Mouse (Mus musculus): ENCODE measurements around the gene Mpg.
A peak's percentile ranks its signal among the peaks of the same experiment; 100 is the strongest.
"Not testable (repeated sequence)": the region's sequence is repeated elsewhere in the genome, so short reads cannot be mapped to it uniquely, and the experiment has no call there.

Mpg gene

GRCm38 (mm10) chr11:32226124-32226871, at the start of gene Mpg:
Gene Mpg (plus strand): TSS chr11:32226505.
- DNase-seq (ENCODE audit: low read depth, low spot score), result peak; percentile 87

GRCm38 (mm10) chr11:32178506-32178905, 47.8 kb upstream of the Mpg start:
- DNase-seq (ENCODE audit: low read depth, low spot score), result no peak

- no peak for DNase-seq (ENCODE audit: low read depth, low spot score)
These were observed 45.1 kb upstream of the Mpg start for GRCm38 (mm10) chr11:32181246-32181645.

DNA sequence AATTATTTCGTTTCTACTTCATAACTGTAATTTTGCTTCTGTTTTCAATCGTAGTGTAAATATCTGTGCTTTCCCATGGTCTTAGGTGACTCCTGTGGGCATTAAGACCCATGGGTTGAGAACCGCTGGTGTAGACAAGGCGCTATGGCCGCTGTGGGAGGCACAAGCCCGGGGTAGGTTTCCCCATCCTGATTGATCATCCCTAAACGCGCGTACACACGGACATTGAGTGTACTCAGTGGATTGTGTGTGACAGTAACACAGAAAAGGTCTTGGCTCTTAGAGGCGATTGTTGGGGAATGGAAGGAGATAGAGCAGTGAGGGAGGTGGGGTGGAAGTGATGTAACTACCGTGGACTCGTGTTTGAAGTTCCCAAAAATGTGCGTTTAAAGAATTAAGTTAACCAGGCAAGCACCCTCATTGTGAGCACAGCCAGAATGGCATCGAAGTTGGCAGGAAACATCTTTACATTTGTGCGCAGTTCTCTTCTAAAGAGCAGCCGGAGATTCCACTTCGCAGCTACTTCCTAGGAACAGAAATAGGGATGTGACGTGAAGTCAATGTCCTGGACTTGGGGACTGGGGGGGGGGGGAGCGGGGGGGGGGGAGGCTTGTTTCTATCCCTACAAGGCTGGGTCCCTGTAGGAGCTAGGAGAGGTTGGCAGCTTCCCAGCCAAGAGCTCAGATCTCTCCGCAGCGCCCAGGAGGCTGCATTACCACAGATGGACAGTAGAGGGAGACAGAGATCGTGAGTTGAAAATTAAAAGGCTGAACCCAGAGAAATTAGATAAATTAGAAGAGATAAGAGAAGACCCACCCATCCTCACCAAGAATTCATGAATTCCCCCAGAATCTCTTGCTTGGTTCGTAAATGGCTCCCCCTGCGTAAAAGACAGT, 44.1 kb upstream of the Mpg start:
- DNase-seq (ENCODE audit: low read depth, low spot score), result peak; percentile 70

- no peak for DNase-seq (ENCODE audit: low read depth, low spot score)
These were observed 41.8 kb upstream of the Mpg start for GRCm38 (mm10) chr11:32184469-32184868.

GRCm38 (mm10) chr11:32186031-32186430, 40.3 kb upstream of the Mpg start:
- DNase-seq (ENCODE audit: low read depth, low spot score), result no peak

- DNase-seq (ENCODE audit: low read depth, low spot score), result peak; percentile 60
These were observed 39.0 kb upstream of the Mpg start for GRCm38 (mm10) chr11:32187256-32187655.

GRCm38 (mm10) chr11:32188881-32189280, 37.4 kb upstream of the Mpg start:
- no peak for DNase-seq (ENCODE audit: low read depth, low spot score)

DNA sequence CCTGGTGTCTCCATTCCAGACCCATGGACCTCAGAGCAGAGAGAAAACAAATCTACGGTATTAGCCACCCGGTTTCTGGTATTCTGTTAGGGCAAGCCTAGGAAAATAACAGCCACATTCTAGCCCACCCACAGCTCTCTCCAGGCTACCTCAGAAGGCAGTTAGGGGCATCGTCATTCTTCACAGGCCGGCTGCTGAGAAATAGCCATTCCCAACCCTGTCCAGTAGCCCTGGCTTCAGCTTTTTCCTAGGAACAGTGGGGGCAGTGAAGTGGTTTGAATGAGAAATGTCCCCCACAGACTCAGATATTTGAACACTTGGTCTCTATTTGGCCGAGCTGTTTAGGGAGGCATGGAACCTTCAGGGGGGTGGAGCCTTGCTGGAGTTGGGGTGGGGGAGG, 36.9 kb upstream of the Mpg start:
- no peak for DNase-seq (ENCODE audit: low read depth, low spot score)

GRCm38 (mm10) chr11:32190119-32190518, 36.2 kb upstream of the Mpg start:
- DNase-seq (ENCODE audit: low read depth, low spot score), result no peak

- no peak for DNase-seq (ENCODE audit: low read depth, low spot score)
These were observed 35.6 kb upstream of the Mpg start for GRCm38 (mm10) chr11:32190603-32191110.

DNA sequence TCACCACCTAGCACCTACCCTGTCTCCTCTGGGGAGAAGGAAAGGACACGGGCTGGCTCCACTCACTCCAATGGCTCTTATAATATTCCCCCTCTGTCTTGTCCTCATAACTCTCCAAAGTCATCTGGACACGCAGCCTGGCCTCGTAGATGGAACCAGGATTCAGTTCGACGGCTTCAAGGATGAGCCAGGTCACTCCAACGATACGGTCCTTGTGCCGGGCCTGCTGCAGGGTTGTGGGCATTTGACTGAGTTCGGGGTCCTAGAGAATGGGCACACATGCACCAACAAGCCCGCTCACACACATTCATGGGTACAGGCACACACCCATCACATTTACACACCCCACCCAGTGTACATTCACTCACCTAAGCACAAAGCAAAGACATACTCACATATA, 33.1 kb upstream of the Mpg start:
- DNase-seq (ENCODE audit: low read depth, low spot score), result no peak

GRCm38 (mm10) chr11:32194086-32194485, 32.2 kb upstream of the Mpg start:
- no peak for DNase-seq (ENCODE audit: low read depth, low spot score)

DNA sequence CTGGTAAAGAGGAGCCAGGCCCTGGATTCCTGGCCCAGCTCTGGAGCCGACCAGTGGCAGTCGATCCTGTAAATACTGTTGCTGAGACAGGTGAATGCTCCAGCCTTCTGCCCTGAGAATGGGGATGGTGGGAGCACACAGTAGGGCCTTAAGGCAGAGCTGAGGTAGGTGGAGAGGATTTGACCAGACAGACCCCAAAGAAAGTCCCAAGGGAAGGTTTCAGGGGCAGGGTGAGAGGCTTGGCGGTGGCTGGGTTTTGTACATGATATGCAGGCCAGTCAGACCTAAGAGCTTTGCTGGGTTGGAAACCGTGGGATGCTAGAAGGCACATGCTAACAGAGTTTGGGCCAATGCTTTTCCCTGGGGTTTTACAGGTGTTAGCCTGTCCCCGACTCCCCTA, 31.7 kb upstream of the Mpg start:
- no peak for DNase-seq (ENCODE audit: low read depth, low spot score)

- no peak for DNase-seq (ENCODE audit: low read depth, low spot score)
These were observed 30.3 kb upstream of the Mpg start for GRCm38 (mm10) chr11:32195867-32196540.

DNA sequence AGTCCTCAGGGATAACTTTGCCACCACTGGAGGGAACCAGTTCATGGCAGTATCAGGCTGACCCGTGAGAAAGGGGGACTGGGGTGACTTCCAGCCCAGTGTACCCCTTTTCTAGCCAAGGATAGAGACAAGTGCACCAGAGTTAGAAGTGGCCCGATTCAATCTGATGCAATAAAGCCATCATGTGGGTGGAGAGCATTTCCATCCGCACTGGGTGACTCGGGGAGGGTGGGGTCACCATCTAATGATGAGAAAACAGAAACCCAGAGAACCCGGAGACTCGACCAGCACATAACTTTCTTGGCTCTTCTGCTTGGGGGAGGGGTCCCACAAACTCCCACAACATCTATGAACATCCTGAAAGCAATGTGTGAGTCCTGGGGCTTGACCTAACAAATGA, 29.6 kb upstream of the Mpg start:
- DNase-seq (ENCODE audit: low read depth, low spot score), result no peak

GRCm38 (mm10) chr11:32197766-32198165, 28.5 kb upstream of the Mpg start:
- DNase-seq (ENCODE audit: low read depth, low spot score), result no peak

DNA sequence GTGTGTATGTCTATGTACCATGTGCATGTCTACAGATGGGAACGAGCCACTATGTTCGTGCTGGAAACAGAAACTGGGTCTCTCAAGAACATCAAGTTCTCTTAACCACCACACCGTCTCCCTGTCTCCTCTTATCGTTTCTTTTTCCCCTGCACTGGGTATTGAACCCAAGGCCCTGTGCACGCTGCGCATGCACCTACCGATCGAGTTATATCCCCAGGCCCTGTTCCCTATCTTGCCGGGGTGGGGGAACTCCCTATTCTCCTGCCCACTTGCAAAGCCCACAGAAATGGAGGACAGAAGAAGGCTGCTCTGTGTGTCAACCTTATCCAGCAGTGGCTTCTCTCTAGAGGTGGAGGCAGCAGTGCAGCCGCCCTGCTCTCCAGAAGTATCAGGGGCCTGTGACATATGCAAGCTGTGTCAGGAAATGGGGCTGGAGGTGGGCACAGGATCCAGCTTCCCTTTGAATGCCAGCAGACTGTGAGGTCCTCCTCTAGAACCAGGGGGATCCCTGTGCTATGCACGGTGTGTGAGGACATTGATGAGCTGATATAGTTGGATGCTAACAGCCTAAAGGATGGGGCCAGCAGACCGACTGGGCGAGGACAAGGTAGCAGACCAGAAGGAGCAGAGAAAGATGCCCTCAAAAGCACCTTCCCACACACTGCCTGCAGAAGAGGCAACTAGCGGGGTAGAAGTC, 27.9 kb upstream of the Mpg start:
- no peak for DNase-seq (ENCODE audit: low read depth, low spot score)

DNA sequence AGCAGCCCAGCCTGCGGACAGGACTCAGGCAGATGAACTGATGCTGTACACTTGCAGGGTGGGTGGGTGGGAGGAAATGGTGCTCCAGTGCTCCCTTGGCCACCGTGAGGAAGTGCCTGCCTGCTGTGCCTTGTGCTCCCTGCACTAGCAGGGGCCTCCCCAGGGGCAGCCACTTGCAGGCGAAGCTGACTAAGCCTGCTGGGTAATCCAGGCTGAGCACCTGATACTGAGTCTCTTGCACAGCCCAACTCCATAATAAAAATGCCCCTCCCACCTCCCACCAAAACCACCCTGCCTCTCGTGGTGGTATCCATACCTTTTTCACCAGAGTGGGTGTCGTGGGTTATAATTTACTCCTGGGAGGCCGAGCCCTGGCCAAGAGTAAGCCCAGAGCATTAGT, 27.1 kb upstream of the Mpg start:
- no peak for DNase-seq (ENCODE audit: low read depth, low spot score)

DNA sequence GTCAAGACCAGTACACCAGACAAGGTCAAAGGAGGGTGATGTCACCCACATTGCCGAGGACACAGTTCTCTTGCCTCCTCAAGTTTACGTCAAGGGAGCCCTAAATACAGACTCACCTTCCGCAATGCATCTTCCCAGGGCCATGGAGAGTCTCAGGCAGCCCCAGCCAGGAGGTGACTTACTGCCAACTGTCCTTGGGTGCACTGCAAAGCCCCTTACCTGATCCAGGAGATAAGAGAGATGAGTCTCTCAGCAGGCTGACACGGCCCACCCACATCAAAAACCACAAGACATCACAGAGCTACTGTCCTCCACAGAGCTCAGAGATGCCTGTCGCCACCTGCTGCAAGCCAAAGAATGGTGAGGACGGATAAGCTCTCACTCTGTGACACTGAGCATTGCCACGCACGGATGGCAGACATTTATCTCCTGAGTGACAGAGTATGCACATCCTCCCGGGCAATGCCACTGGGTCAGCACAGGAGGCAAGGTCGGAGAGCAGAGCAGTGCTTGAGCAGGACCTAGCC, 26.2 kb upstream of the Mpg start, which contains the start of gene Il9r:
TSS of gene Il9r (minus strand) at position 205 of the 527 bp plus-strand sequence.
- no peak for DNase-seq (ENCODE audit: low read depth, low spot score)

DNA sequence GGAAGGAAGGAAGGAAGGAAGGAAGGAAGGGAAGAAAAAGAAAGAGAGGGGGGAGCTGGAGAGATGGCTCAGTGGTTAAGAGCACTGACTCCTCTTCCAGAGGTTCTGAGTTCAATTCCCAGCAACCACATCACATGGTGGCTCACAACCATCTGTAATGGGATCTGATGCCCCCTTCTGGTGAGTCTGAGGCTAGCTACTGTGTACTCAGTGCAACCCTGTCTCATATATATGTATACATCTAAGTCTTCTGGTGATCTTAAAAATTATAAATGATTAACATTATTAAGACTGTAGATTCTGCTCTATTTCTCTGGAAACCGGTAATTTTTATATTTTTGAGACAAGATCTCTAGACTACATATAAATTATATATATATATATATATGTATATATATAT, 25.3 kb upstream of the Mpg start:
- not testable (repeated sequence) for DNase-seq (ENCODE audit: low read depth, low spot score)
